Mouse (Mus musculus) testis, adult 2 months (tissue): ENCODE measurements around the gene Wdfy2. TPM values are rescaled to one million over a fixed set of nuclear protein-coding genes. Genes with fewer than 3 reads are reported as not detected.
"Not testable (repeated sequence)": the region's sequence is repeated elsewhere in the genome, so short reads cannot be mapped to it uniquely, and the experiment has no call there.

Experiments used
- H3K27ac ChIP-seq: fragments of 200-500 bp; 2 replicates; pipeline ENCODE4 v1.5.1; 2012; ENCODE audit warnings: low read depth, low read length; ENCODE audit not compliant: control insufficient read depth, insufficient read depth
- H3K27me3 ChIP-seq: fragments of 200-500 bp; 2 replicates; pipeline ENCODE4 v1.6.1; 2012; ENCODE audit warnings: mild to moderate bottlenecking, low read length, moderate library complexity; ENCODE audit not compliant: control insufficient read depth, insufficient read depth
- H3K36me3 ChIP-seq: fragments of 200-500 bp; 2 replicates; pipeline ENCODE4 v1.6.1; 2012; ENCODE audit warnings: mild to moderate bottlenecking, low read length; ENCODE audit not compliant: control insufficient read depth, insufficient read depth
- H3K4me1 ChIP-seq: fragments of 200-500 bp; 2 replicates; pipeline ENCODE4 v1.6.1; 2012; ENCODE audit warnings: low read length; ENCODE audit not compliant: control insufficient read depth, insufficient read depth
- H3K4me3 ChIP-seq: fragments of 200-500 bp; 2 replicates; pipeline ENCODE4 v1.5.1; 2012; ENCODE audit warnings: low read depth, mild to moderate bottlenecking, low read length, moderate library complexity, mixed read lengths; ENCODE audit not compliant: control insufficient read depth
- CTCF ChIP-seq: fragments of 200-500 bp; IDR thresholded peaks from 2 replicates; pipeline ENCODE4 v1.5.1; 2012; ENCODE audit warnings: low read depth, mild to moderate bottlenecking, inconsistent platforms, low read length, moderate library complexity; ENCODE audit not compliant: control insufficient read depth, insufficient read depth, insufficient replicate concordance
- POLR2A ChIP-seq: fragments of 200-500 bp; IDR thresholded peaks from 2 replicates; pipeline ENCODE4 v1.6.1; 2012; ENCODE audit warnings: low read depth, mild to moderate bottlenecking, inconsistent platforms, low read length, moderate library complexity; ENCODE audit not compliant: control insufficient read depth
- polyA plus RNA-seq: library from polyadenylated mRNA; depleted of rRNA; stranded (reverse); fragments of >200 nt; gene quantifications from 2 replicates; pipeline ENCODE4 v1.2.3, GENCODE M21; 2012

The Wdfy2 gene
- polyA plus RNA-seq, 1 experiment: 4.1 TPM

GRCm38 (mm10) chr14:62892771-62893641 lies 55.5 kb downstream of the Wdfy2 start:
- H3K27ac ChIP-seq: no peak overlapping the region

GRCm38 (mm10) chr14:62893642-62894180 lies 56.2 kb downstream of the Wdfy2 start:
- H3K27me3 ChIP-seq, H3K4me3 ChIP-seq, H3K27ac ChIP-seq, H3K4me1 ChIP-seq, H3K36me3 ChIP-seq: not testable (repeated sequence)

More at GRCm38 (mm10) chr14:62892771-62893641, 55.5 kb downstream of the Wdfy2 start:
- TF ChIP-seq CTCF (no peak), POLR2A (no peak)
- no peaks in the 10 kb centered on the region for H3K36me3 ChIP-seq
- H3K4me1 ChIP-seq: peaks cover 2% of the 10 kb centered on the region; the same call in 1 of the 2 replicates
- H3K27me3 ChIP-seq: no peaks in the 10 kb centered on the region
- no peak overlapping the region for H3K4me3 ChIP-seq

- peaks cover 2% of the 10 kb centered on the region; the same call in 1 of the 2 replicates for H3K4me1 ChIP-seq
- peak overlapping the region; percentile 51 for H3K4me3 ChIP-seq
- H3K27ac ChIP-seq: no peak overlapping the region
- H3K36me3 ChIP-seq: no peaks in the 10 kb centered on the region
- TF ChIP-seq POLR2A (no peak), CTCF (no peak)
- H3K27me3 ChIP-seq: no peaks in the 10 kb centered on the region
These were observed 57.7 kb downstream of the Wdfy2 start for GRCm38 (mm10) chr14:62894924-62895840.

- no peak for TF ChIP-seq CTCF
- TF ChIP-seq POLR2A: no peak
- no peaks in the 10 kb centered on the region for H3K36me3 ChIP-seq
These were observed 60.6 kb downstream of the Wdfy2 start for GRCm38 (mm10) chr14:62898061-62898460.

GRCm38 (mm10) chr14:62907888-62908287 lies 70.4 kb downstream of the Wdfy2 start:
- TF ChIP-seq POLR2A (no peak), CTCF (no peak)
- H3K27ac ChIP-seq: peak overlapping the region; percentile 10; the same call in 1 of the 2 replicates
- peaks cover 5% of the 10 kb centered on the region for H3K4me1 ChIP-seq
- H3K4me3 ChIP-seq: no peak overlapping the region
- H3K36me3 ChIP-seq: no peaks in the 10 kb centered on the region
- H3K27me3 ChIP-seq: no peaks in the 10 kb centered on the region

More at GRCm38 (mm10) chr14:62898061-62898460, 60.6 kb downstream of the Wdfy2 start:
- Histone ChIP-seq H3K4me3 (no peak overlapping the region), H3K27ac (no peak overlapping the region), H3K27me3 (no peaks in the 10 kb centered on the region), H3K4me1 (peaks cover under 1% of the 10 kb centered on the region; the same call in 1 of the 2 replicates)

- no peaks in the 10 kb centered on the region for H3K27me3 ChIP-seq
- H3K36me3 ChIP-seq: no peaks in the 10 kb centered on the region
- peaks cover 5% of the 10 kb centered on the region for H3K4me1 ChIP-seq
- peak overlapping the region; percentile 5; the same call in 1 of the 2 replicates for H3K27ac ChIP-seq
- H3K4me3 ChIP-seq: no peak overlapping the region
- TF ChIP-seq POLR2A: no peak
- no peak for TF ChIP-seq CTCF
These were observed 71.1 kb downstream of the Wdfy2 start for GRCm38 (mm10) chr14:62908550-62908949.

GRCm38 (mm10) chr14:62910859-62911258 lies 73.4 kb downstream of the Wdfy2 start:
- H3K27ac ChIP-seq: no peak overlapping the region
- no peak for TF ChIP-seq POLR2A
- TF ChIP-seq CTCF: no peak
- no peaks in the 10 kb centered on the region for H3K27me3 ChIP-seq
- H3K36me3 ChIP-seq: no peaks in the 10 kb centered on the region
- peaks cover 5% of the 10 kb centered on the region for H3K4me1 ChIP-seq
- H3K4me3 ChIP-seq: no peak overlapping the region
